Mouse (Mus musculus): ENCODE measurements at regions not wholly inside any gene's neighbourhood (a gene's known extent, or its start where the extent isn't known, plus 50 kb on each side); places are given as distances from the start of the nearest gene placed in this dataset.

DNA sequence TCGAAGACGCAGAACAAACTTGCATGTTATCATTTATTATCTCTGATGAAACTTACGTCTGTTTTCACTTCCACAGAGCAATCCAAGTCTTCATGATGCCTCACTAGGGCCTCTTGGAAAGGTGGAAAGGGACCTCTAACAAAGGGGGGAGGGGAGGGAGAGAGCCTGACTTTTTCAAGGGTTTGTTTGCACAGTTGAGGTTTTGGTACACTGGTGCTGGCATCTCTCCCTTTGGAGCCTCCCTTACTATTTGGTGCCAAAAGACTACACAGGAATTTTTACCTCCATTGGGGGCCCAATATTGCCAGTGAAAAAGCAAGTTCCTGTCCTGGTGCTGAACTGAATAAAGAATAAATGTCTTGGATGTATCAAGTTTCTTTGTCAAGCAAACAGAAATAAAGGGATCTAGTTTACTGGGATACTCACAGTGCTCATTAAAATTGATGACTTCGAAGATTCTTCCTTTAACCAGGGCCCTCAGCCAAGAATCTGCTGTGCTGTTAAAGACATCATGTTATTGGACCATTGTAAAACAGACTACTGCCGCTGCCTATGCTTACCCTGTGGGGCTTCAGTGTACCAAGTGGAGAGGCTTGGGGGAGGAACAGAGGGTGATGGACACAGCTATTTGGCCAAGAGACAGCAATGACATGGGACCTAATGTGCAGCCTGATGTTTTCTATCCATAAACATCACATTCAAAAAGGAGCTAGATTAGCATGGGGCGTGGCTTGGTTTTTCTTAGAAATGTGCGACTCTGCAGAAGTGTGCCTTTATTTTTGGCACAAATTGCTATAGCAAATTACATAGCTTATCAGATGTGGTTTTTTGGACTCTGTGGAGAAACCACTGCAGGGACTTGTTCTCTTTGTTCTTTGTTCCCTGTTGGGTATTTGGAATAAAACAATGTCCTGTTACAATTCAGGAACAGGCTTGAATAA is 160.3 kb upstream of the Cited2 start:
- no peak for ATAC-seq

DNA sequence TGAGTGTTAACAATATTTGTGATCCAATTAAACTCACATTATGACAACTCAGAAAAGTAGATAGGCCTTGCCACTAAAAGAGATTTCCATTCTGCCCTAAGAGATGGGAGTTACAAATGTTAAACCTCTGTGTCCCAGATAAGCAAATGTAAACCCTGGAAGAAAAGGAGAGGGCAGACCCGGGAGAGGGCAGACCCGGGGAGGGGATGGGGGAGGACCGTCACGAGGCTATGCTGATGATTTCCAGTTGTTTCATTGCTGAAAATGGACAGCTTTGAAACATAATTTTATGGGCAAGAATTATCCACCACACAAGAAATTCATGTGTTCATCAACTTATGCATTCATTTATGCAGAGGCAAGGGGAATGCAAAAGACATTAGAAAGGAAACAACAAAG is 159.7 kb upstream of the Cited2 start:
- ATAC-seq: no peak

DNA sequence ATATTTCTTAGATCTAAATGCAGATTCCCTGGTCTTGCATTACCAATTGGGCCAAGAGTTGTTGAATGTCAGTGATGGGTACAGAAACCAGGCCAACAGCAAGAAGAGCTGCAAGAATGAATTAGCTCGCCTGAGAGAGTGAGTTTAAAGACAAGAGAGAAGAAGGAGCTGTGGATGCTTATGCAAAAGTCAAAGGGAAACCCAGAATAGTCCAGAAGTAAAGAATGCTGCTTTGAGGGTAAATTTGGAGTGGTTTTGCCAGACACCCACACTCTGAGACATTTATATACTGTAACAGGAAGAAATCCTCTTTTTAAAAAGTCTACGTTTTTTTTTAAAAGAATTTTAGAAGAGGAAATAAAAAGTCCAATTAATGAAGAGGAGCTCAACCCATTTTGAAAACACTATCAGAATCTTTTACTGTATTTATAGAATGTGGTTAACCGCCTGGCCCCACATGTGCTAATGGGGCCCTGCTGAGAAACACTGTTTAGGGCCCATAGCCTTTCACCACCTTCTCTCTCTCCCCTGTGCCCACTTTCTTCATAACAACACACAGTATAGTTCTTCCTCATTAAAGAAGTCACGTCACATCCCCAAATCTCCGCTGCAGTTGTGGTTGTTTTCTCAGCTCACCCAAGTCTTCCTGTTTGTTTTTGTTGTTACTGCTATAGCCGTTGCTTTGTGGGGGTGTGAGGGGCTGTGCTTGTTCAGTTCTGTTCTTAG is 158.0 kb upstream of the Cited2 start:
- ATAC-seq: peak; percentile 73

DNA sequence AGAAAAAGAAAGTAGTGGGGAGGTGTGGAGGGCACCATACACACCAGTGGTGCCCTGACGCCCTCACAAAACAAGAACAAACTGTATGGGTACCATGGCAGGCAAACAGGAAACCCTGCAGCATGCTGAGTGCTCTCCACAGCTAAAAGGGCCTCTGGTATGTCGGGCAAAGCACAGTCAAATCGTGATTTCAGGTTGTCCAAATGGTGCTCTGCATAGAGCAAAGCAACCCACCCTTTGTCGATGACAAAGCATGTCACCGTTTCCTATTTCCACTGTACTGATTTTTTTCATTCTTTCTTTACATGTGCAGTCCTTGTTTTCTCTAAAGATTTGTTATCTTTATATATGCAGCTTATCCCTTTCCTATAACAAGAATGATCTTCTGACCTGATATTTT is 156.0 kb upstream of the Cited2 start:
- ATAC-seq: peak; percentile 52

DNA sequence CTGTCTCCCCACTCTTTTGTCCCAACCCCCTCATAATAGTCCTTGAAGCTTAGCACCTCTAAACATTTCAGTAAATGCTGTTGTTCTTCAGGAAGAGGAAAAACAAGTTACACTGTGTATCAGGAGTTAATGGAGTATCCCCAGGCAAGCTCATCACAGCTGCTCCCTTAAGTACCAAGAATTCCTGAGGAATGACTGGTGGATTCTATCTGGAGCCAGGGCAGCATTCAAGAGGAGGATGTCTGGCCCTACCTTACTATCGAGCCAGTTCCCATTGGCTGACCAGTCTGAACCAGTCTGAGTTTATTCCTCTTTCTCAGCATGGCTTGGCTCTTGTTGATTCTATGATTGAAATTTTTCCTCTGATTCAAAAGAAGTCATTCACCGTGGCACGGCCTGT is 155.4 kb upstream of the Cited2 start:
- ATAC-seq: no peak

DNA sequence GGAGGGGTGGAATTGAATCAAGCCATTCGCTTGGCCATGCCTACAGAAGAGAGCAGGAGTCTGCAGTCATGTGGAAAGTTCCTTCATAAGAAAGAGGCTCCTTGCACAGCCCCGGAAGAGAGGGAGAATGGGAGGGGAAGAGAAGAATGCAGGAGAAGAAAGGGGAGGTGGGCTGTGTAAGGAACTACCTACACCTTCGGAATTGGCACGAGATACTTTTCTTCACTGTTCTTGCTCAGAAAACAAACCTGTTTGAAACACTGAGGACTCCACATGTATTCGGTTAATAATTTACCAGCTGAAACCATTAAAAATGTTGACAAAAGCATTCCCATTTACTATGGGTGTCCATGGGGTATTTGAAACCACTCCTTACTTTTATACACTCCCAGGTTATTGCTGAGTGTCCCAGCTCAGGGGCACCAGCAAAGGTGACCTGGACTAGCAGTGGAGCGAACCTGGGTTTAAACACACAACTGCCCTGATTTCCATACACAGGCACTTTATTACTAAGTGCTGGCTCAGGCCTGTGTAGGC is 153.4 kb upstream of the Cited2 start:
- no peak for ATAC-seq

DNA sequence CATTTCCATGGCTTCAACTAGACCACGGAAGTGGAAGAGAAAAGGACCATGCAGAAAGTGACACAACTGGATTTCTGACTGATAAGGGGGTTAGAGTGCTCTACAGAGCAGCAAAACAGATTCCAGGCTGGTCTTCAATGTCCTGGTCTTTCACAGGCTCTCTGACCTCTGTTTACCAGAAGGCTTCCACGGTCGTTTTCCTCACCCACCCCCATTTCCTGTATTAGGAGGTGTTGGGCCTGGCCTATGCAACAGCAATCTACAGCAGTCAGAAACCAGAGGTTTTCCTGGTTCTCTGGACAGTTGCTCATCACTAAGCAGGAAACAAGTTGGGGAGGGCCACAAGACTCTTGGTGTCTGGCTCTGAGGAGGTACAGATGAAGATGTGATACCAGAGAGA is 148.1 kb upstream of the Cited2 start:
- no peak for ATAC-seq

DNA sequence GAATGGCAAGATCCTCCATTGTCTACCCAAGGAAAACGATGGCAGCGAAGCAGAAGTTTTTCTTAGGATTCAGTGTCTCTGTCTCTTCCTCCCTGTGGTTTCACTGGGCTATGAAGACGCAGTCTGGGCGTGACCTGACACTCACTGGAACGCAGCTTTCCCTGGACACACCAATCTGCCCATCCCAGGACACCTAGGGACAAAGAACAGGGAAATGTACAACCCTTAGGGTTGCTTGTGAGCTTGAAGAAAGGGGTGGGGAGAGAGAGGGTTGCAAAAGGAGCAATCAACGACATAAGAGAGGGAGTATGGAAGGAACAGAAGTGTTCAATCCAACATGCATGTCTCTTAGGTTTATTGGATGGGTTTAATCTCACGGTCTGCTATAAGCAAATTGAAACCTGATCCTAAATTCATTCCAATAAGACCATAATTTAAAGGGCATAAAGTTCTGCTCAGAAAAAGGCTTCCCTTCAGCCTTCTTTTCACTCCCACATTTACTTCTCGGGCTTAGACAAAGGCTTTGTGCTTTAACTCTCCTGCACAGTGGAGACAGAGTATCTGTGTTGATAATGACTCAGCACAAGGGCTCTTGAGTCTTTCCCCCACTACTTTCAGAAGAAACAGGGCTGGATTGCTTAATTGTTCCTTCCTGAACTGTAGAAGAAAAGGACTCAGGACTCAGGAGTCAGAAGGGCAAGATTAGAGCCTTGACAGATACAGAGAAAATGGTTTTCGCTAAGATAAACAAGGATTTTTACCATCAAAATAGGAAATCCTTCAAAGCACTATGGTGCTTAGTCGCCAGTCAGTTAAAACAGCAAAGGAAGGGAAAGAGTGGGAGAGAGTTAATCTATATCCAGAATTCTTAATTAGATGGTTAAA is 147.3 kb upstream of the Cited2 start:
- ATAC-seq: no peak

DNA sequence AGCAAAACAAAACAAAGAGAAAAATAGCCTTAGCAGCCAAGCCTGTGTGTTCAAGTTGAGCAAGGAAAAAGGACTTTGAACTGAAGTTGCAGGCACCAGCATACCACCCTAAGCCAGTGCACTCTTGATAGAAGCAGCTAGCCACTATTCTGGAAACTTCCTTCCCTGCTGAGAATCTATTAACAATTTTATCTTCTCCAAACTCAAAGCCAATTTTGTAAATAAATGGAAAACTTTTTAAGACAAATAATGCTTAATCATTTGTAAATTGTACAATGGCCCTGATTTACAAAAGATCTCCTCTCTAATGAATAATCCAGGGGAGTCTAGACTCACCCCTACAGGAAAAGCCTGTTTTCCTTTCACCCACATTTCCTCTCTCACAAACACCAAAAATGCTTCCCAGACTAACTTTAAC is 146.7 kb upstream of the Cited2 start:
- no peak for ATAC-seq

DNA sequence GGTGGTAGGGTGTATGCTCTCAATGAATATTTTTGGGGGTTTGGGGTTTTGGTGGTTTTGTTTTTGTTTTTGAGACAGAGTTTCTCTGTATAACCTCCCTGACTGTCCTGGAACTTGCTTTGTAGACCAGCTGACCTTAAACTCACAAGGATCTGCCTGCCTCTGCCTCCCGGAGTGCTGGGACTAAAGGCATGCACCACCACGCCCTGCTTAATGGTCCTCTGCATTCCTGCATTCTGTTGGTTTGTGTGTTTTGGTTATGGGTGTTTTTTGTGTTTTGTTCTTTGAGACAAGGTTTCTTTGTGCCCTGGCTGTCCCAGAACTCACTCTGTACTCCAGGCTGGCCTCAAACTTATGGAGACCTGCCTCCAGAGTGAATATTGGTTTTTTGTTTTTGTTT is 143.6 kb upstream of the Cited2 start:
- ATAC-seq: no peak

DNA sequence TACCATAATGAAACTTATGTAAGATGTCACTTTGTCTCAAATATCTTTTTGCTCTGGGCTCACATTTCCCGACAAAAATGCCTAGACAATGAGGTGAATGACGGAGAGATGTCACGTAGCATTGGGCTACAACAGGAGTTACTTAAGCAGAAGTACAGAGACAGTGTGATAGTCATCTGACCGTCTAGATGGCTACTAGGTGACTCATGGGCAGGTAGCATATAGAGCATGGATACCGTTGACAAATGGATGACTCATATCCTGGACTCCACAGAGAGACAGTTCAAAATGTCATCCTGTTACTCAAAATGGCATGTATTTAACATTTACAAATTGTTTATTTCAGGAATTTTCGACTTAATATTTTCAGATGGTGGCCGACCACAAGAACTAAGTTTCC is 138.2 kb upstream of the Cited2 start:
- ATAC-seq: no peak

DNA sequence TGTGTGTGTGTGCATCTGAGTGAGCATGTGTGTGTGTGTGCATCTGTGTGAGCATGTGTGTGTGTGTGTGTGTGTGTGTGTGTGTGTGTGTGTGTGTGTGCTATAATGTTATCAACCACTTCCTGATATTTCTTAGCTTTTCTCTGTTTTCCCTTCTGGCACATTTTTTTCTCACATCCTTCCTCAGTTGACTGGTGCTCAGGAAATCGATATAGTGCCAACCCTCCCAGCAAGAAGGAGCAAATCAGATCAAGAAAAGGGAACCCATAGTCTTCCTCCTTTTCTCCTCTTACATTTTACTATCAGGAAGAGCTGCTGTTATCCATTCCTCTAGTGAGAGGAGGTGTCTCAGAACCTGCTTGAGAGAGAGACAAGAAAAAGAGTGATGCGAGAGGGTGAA is 136.1 kb upstream of the Cited2 start:
- no peak for ATAC-seq

DNA sequence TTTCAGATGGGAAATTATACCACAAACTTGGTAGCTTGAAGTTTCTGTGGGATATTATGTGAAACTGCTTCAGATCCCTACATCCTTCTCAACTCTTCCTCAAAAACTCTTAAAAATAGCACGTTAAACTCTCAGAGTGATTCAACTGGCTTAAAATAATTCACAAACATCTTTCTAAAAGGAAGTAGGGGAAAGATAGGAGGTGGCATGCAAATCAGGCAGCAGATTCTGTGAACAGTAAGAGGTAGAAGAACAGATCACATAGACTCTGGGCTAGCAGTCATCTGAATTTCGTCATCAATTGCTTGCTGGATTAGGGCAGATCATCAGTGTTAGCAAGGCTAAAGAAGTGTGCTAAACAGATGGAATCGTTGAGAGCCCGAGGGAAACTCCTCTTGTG is 133.9 kb upstream of the Cited2 start:
- no peak for ATAC-seq

DNA sequence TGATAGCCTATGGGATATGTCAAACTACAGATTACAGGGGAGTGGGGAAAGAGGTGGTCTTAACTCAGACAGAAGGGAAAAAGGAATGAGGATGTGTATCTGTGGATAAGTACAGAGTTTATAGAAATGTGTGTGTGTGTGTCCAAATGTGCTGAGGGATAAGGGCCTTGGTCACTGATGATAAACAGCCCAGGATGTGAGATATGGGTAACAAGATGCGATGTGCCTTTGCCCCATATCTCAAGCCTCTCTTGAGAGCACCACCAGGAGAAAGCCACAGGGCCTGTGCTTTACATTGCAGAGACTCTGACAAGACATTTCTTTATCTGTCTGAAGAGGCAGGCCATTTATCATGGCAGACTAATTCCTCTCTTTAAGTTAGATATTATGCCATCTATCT is 132.8 kb upstream of the Cited2 start:
- no peak for ATAC-seq

DNA sequence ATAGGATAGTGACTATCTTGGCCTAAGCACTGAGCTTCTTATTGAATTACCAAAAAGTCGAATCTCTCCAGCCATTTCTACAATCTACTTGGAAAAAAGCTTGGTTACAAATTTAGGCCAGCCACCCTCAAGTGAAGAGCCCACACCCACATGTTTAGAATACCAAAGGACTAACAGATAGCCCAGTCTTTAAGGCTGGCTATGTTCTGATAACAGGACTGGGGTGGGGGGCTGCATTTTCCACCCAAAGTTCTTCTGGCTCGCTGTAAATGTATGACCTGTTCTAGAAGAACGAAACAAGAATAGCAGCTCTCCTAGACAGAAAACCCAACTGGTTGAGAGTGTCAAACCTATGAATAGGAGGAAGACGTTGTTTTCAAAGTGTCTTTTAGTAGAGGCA is 130.6 kb upstream of the Cited2 start:
- no peak for ATAC-seq

DNA sequence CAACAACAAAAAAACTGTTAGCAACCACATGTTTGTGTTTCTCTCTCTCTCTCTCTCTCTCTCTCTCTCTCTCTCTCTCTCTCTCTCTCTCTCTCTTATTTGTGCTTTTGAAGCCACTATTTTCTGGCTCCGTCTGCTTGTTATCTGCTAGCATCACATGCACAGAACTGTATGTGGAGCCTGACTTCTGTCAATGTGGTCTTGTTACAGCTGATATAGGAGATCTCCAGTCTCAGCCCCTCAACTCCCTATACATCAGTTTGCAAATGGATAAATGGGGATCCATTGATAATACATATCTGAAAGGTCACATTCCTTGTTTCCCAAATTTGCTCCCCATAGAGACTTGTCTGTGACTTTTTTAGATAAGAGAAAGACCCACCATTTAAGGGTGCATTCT is 126.9 kb upstream of the Cited2 start:
- no peak for ATAC-seq

DNA sequence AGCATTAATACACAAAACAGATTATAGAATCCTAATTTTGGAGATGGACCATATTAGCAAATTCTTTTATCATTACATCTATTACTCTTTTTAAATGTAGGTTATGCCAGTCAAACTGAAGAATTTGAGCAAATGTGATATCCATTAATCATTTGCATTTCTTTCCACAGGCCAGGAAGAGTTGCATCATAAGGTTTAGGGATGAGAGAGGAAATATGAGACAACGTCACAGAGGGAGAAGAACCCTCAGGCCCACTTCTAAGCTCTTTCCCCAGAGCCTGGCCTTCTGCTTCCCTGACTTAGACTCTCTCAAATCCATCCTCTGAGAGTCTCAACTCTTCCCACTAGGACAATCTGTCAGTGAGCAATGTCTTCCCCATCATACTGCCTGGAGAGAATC is 126.3 kb upstream of the Cited2 start:
- no peak for ATAC-seq

DNA sequence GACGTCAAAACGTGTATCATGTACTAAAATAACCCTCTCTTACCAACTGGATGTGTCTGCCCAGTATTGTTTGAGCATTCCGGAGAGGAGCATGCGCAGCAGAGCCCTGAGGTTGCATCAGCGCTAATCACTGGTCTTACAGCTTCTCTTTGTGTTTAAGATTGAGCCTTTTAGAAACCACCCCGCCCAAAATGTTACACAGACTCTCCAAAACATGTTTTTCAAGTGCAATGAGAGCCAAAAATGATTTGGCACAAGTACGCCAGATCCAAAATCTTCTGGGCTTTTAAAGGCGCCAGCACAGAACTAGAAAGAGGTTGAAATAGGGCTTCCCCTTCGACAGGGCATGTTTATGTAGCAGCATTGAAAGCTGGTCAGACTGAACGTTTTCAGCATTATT is 123.8 kb upstream of the Cited2 start:
- no peak for ATAC-seq

DNA sequence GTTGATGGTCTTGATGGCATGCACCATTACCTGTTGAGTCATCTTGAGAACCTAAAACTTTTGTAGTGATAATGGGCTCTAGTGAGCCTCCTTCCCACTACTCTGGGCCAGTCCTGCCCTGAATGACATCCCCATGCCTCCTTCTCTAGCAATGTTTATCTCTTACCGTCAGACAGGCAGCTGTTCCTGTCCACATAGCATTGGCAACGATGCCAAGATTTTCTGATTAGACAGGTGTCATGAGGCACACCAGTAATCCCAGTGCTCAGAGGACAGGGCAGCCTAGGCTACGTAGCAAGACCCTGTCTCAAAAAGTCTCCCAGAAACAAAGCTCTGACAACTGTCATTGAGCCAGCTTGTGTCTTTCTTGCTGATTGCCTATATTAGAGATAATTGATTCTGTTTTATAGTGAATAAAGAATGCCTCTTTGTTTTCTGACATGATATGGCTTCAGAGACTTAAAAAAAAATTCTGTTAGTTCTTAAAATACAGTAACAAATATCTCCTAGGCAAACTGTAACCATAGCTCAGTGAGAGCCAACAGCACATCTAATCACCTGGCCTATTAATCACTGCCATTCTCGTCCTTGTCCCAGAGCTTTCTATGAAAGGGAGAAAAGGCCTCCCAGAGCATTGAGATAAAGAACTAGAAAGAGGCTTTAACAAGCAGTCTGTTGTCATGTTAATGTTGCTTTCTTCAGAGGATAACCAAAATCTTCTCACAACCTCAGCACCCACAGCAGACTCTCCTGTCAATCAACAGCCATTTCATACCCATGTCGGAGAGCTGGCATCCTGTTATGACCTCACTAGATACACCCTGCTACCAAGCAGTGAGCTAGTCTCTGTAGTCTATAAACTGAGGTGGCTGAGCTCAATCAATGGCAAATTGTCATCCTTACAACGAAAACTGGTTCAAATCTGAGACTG is 122.9 kb upstream of the Cited2 start:
- ATAC-seq: no peak

DNA sequence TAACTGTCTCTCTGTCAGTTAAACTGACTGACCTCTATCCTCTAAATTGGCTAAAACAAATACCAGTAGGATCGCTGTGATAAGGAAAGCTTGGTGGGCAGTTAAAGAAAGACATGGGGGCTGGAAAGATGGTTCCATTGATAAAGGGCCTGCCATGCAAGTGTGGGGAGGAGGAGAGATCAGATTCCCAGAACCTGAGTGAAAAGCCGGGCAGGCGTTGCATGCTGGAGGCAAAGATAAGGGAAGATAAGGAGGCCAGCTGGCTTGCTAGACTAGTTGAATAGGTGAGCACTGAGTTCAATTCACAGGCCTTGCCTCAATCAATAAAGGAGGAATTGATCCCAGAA is 122.3 kb upstream of the Cited2 start:
- ATAC-seq: no peak

DNA sequence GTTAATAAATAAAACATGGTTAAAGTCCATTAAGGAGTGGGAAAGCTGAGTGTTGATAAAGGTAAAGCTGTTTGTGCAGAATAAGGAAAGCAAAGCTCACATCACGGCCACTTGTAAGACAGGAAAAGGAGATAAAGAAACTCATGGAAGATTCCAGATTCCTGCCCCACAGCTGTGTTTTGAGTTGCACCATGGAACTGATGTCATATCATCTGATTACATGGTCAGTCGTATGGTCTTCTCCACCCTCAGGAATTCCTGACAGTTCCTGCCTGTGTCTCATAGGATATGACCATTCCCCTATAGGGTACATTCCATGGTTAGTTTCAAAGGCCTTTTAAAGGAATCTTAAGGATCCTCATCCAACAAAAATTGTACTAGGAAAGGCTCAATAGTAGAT is 120.6 kb upstream of the Cited2 start:
- no peak for ATAC-seq

DNA sequence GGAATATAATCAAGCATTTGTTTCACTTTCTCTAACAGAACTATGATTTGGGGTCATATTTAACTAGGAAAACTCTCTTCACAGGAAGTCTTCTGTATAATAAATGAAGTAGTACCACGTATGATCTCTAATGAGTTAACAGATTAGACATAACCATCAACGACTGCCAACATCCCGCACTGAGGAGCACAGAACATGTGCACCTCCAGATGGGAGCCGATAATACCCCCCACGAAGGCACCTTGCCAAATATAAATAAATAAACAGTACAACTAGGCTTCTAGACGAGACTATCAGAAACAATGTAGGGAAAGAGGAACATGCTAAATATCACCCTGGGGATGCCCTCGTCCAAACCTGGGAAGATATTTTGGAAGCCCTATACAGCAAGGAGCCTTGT is 114.8 kb upstream of the Cited2 start:
- ATAC-seq: no peak

All from activated CD4-positive, CD25-positive, alpha-beta regulatory T cell, adult 4 months (primary cell).